Mouse (Mus musculus): Measurements from ENCODE around the gene Stk33. TPM values are rescaled to one million over a fixed set of nuclear protein-coding genes. Genes with fewer than 3 reads are reported as not detected.

Stk33 gene
- 0.78 and 1.3 TPM in 2 replicates for polyA plus RNA-seq (2012; rRNA removed)

DNA sequence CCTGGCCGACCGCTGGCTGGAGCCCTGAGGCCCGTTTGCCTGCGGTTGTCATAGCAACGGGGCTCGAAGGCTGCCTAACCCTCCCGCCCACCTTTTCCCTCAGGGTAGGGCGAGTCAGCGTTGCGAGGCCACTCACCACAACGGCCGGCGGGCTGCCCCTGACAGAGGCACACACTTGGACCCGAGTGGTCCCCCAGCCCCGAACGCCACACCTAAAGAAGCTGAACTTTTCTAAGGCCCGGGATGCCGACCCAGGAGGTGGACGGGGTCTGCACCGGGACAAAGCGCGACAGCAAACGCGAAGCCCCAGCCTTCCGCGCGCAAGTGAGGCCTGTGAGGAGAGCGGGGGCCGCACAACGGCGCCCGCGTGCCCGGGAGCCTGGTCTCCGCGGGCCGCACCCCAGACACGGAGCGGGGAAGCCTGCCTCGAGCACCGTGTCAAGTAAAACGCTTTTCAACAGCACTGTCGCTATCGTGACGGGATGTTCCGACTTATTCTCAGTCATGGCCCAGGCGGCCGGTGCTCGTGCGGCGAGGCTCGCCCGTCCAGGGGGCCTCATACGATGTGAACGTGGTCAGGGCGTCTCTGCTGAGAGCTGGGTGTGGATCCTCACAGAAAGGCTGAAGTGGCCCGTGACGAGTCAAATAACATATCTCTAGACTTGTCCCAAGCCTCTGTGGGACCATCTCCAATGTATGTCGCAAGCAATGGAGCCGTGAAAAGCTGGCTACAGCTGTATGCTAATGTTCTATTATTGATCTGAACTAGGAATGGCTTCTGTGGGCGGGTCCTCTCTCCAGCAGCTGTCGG lies at the start of gene Stk33:
TSS of gene Stk33 (minus strand) at position 301 of the 811 bp plus-strand sequence.
- TF ChIP-seq CTCF (IDR thresholded peaks at IDR 0.05; ENCODE audit: extremely low read depth, insufficient read depth, low read length) = no peak
- TF ChIP-seq POLR2A (IDR thresholded peaks at IDR 0.05; ENCODE audit: extremely low read depth, insufficient read depth, low read length) = no peak
- Histone ChIP-seq H3K4me3 (ENCODE audit: insufficient read depth, low read length) (peak within 1 kb of the TSS; percentile 31), H3K4me1 (ENCODE audit: control insufficient read depth, insufficient read depth, low read length) (no peaks in the 10 kb centered on the region), H3K27ac (ENCODE audit: insufficient read depth, low read length) (no peak within 1 kb of the TSS)

DNA sequence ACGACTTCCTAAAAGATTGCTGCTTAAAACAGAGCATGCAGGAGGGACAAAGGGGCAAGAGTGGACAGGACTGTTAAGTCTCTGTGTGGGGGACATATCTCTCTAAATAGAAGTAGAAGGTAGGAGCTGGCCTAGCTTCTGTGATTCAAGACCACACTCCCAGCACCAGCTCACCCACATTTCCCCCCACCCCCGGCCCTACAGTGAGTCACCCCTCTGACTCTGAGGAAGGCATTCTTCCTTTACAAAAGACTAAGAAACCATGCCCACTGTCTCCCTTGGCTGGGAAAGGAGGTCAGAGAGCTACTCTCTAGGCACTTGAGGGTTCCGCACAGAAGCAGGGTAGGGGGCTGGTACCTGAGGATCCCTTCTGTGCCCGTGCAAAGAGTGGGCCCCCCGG lies 45.3 kb upstream of the Stk33 start:
- TF ChIP-seq POLR2A (IDR thresholded peaks at IDR 0.05; ENCODE audit: extremely low read depth, insufficient read depth, low read length) (no peak), CTCF (IDR thresholded peaks at IDR 0.05; ENCODE audit: extremely low read depth, insufficient read depth, low read length) (no peak)
- no peak overlapping the region for H3K27ac ChIP-seq (ENCODE audit: insufficient read depth, low read length)
- no peaks in the 10 kb centered on the region for H3K4me1 ChIP-seq (ENCODE audit: control insufficient read depth, insufficient read depth, low read length)
- no peak overlapping the region for H3K4me3 ChIP-seq (ENCODE audit: insufficient read depth, low read length)

DNA sequence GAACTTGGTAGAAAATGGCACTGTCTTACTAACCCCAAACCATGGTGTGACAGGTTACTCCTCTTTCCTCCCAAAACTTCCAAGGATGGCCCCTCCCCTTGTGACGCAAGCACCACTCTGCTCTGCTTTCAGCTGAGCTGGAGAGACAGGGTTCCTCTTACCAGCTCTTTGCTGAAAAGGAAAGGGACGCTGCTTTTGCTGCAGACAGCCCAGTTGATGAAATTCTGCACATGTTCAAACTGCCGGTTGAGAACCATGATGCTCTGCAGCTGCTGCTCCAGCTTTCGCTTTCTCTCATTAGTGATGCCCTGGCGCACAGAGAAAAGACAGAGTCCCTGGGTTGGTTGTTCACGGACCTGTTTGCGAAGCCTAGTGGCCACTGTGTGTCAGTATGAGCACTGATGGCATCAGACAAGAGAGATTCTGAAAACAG lies 41.9 kb upstream of the Stk33 start:
- Histone ChIP-seq H3K4me1 (ENCODE audit: control insufficient read depth, insufficient read depth, low read length) (no peaks in the 10 kb centered on the region), H3K4me3 (ENCODE audit: insufficient read depth, low read length) (no peak overlapping the region), H3K27ac (ENCODE audit: insufficient read depth, low read length) (no peak overlapping the region)
- TF ChIP-seq POLR2A (IDR thresholded peaks at IDR 0.05; ENCODE audit: extremely low read depth, insufficient read depth, low read length) = no peak
- no peak for TF ChIP-seq CTCF (IDR thresholded peaks at IDR 0.05; ENCODE audit: extremely low read depth, insufficient read depth, low read length)

DNA sequence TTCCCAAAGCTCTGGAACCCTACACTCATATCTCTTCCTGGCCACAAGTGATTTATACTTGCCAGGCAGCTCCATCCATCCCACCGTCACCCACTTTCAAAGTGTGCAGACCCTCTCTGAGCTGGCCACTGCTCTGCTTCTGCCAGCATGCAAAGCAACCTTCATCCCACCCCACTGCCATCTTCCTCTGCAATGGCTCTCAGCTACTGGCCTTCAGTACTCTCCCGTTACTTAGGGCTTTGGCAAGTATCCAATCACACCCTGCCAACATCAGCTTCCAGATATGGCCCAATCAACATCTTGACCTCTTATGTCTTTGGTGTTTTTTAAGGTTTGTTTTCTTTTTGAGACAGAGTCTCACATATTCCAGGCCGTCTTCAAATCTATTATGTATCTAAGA lies 39.0 kb upstream of the Stk33 start:
- H3K4me1 ChIP-seq (ENCODE audit: control insufficient read depth, insufficient read depth, low read length) = no peaks in the 10 kb centered on the region
- H3K27ac ChIP-seq (ENCODE audit: insufficient read depth, low read length) = no peak overlapping the region
- no peak overlapping the region for H3K4me3 ChIP-seq (ENCODE audit: insufficient read depth, low read length)
- TF ChIP-seq POLR2A (IDR thresholded peaks at IDR 0.05; ENCODE audit: extremely low read depth, insufficient read depth, low read length) (no peak), CTCF (IDR thresholded peaks at IDR 0.05; ENCODE audit: extremely low read depth, insufficient read depth, low read length) (no peak)

DNA sequence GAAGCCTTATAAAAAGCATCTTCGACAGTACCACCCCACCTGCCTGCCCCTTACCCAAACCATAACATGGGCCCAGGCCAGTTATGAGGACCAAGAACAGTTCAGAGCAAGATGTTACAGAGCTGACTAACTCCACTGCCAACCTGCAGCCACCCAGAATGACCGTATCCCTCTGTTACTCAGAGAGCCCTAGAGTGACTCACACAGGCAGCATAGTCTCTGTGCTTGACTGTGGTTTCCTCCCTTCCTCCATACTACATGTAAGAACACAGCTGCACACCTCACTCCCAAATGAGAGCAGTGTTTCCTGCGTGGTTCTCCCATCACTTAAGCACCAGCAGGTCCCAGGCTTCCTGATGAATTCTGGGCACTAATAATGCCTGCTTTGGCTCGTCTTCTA lies 31.8 kb upstream of the Stk33 start:
- TF ChIP-seq CTCF (IDR thresholded peaks at IDR 0.05; ENCODE audit: extremely low read depth, insufficient read depth, low read length) (no peak), POLR2A (IDR thresholded peaks at IDR 0.05; ENCODE audit: extremely low read depth, insufficient read depth, low read length) (no peak)
- Histone ChIP-seq H3K4me1 (ENCODE audit: control insufficient read depth, insufficient read depth, low read length) (no peaks in the 10 kb centered on the region), H3K27ac (ENCODE audit: insufficient read depth, low read length) (no peak overlapping the region), H3K4me3 (ENCODE audit: insufficient read depth, low read length) (no peak overlapping the region)

DNA sequence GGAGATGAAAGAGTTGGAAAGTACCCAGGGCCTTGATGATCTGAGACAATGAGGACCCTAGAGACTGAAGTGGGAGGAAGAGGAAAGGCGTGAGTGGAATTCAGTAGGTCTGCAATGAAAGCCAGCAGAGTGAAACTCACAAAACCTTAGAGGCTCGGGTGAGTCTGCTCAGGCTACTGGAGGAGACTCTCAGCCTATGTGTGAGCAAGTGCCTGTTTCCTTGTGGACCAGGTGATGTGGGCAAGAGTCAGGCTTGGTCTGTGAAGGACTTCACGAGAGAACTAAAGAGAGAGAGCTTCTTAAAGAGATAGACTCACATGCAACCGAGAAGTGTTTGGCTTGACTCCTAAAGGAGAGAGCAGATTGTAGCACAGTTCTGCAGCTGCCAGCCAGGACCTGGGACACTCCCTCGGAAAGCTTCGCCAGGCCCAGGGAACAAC lies 29.4 kb upstream of the Stk33 start:
- H3K4me1 ChIP-seq (ENCODE audit: control insufficient read depth, insufficient read depth, low read length) = no peaks in the 10 kb centered on the region
- peak overlapping the region; percentile 65; the same call in 1 of the 2 replicates for H3K27ac ChIP-seq (ENCODE audit: insufficient read depth, low read length)
- no peak overlapping the region for H3K4me3 ChIP-seq (ENCODE audit: insufficient read depth, low read length)
- no peak for TF ChIP-seq CTCF (IDR thresholded peaks at IDR 0.05; ENCODE audit: extremely low read depth, insufficient read depth, low read length)
- no peak for TF ChIP-seq POLR2A (IDR thresholded peaks at IDR 0.05; ENCODE audit: extremely low read depth, insufficient read depth, low read length)

DNA sequence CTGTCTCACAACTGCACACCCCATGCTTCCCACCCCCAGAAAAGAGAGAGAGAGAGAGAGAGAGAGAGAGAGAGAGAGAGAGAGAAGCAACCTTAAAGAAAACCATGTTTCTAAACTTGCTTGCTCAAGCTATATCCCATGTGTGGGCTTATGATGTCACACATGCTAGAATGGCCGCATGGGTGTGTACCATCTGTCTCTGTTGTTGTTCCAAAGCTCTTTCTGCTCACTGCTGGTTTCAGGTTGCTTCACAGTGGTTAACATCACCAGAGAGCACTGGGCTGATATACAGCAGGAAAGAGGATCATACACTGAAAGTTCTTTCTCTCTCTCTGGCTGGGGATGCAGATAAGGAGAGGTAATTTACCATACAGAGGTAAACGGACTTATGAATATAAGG lies 28.7 kb upstream of the Stk33 start:
- H3K27ac ChIP-seq (ENCODE audit: insufficient read depth, low read length) = no peak overlapping the region
- no peak overlapping the region for H3K4me3 ChIP-seq (ENCODE audit: insufficient read depth, low read length)
- H3K4me1 ChIP-seq (ENCODE audit: control insufficient read depth, insufficient read depth, low read length) = no peaks in the 10 kb centered on the region
- TF ChIP-seq POLR2A (IDR thresholded peaks at IDR 0.05; ENCODE audit: extremely low read depth, insufficient read depth, low read length) (no peak), CTCF (IDR thresholded peaks at IDR 0.05; ENCODE audit: extremely low read depth, insufficient read depth, low read length) (no peak)

DNA sequence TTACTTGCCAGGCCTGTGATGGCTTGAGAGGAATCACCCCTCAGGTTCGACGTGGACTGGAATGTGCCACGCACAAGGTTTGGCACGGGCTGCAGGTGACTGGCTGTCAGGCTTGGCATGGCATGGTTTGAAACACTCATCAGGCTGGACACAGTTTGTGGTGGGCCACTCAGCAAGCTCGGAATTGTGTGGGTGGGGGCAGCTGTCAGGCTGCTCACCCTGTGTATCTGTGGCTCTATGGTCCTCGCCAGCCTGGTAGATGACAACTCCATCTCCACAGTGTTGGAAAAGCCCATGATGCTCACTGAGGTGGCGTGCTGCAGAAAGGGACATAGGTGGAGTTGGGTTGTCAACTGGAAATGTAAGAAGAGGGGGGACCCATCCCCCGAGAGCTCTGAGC lies 21.8 kb upstream of the Stk33 start:
- TF ChIP-seq POLR2A (IDR thresholded peaks at IDR 0.05; ENCODE audit: extremely low read depth, insufficient read depth, low read length) (no peak), CTCF (IDR thresholded peaks at IDR 0.05; ENCODE audit: extremely low read depth, insufficient read depth, low read length) (no peak)
- H3K4me3 ChIP-seq (ENCODE audit: insufficient read depth, low read length) = no peak overlapping the region
- H3K27ac ChIP-seq (ENCODE audit: insufficient read depth, low read length) = no peak overlapping the region
- H3K4me1 ChIP-seq (ENCODE audit: control insufficient read depth, insufficient read depth, low read length) = no peaks in the 10 kb centered on the region

DNA sequence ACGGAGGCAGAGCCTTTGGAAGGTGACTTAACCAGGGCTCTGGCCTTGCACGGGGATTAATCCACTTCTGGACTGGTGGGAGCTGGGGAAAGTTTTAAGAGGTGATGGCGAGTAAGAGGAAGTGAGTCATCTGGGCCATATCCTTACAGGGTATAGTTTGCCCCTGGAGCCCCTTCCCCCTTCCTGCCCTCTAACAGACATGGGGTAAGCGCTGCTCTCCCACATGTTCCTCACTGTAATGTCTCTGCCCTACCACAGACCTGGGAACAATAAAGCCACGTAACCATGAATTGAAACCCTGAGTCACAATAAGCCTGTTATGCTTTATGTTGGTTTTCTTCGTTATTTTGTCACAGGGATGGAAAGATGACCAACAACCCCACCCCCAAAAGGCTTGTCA lies 17.7 kb upstream of the Stk33 start:
- TF ChIP-seq CTCF (IDR thresholded peaks at IDR 0.05; ENCODE audit: extremely low read depth, insufficient read depth, low read length) (no peak), POLR2A (IDR thresholded peaks at IDR 0.05; ENCODE audit: extremely low read depth, insufficient read depth, low read length) (no peak)
- no peak overlapping the region for H3K4me3 ChIP-seq (ENCODE audit: insufficient read depth, low read length)

DNA sequence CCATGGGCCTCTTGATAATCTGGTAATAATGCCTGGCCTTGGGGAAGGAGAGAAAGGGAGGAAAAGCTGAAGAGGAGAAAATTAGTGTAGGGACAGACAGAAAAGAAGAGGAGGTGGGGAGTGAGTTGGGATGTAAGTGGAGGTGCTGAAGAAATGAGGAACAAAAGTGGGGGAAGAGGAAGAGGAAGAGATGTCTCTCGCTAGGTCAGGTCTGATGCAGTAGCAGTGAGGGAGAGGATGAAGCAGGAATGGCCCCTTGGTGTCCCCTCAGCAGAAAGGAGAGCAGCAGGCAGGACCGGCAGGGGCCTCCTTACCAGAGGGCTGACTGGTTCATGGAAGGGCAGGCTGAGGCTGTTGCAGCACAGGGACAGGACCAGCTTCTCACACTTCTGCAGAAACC lies 16.9 kb upstream of the Stk33 start:
- H3K4me1 ChIP-seq (ENCODE audit: control insufficient read depth, insufficient read depth, low read length) = no peaks in the 10 kb centered on the region
- H3K27ac ChIP-seq (ENCODE audit: insufficient read depth, low read length) = no peak overlapping the region
- no peak overlapping the region for H3K4me3 ChIP-seq (ENCODE audit: insufficient read depth, low read length)
- TF ChIP-seq POLR2A (IDR thresholded peaks at IDR 0.05; ENCODE audit: extremely low read depth, insufficient read depth, low read length) (no peak), CTCF (IDR thresholded peaks at IDR 0.05; ENCODE audit: extremely low read depth, insufficient read depth, low read length) (no peak)

More for the DNA sequence above, 17.7 kb upstream of the Stk33 start:
- H3K27ac ChIP-seq (ENCODE audit: insufficient read depth, low read length) = no peak overlapping the region
- H3K4me1 ChIP-seq (ENCODE audit: control insufficient read depth, insufficient read depth, low read length) = no peaks in the 10 kb centered on the region
